Mouse (Mus musculus): ENCODE results near the gene Ulk4.

Gene Ulk4

DNA sequence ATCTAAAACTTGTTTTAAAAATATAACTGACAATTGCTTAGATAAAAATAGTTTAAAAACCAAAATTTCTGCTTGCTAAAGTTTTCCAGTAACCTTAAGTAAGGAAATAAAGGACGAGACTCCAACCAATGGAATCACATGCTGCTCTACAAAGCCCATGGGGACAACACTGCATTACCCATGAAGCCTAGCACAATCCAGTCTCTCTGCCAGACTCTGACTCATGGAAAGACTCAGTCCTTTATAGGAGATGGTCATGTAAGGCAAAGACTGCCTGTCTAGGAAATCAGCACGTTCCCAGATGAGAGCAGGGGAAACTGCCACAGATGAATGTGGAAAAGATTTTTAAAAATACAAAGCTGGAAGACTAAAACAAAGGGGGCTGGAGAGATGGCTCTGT is 23.0 kb downstream of the Ulk4 start:
- peaks cover 5% of the 10 kb centered on the region for H3K4me1 ChIP-seq (replicated peaks; ENCODE audit: low read depth, low read length)
- H3K27me3 ChIP-seq (ENCODE audit: insufficient read depth, low read length) = no peaks in the 10 kb centered on the region
- H3K4me3 ChIP-seq (replicated peaks; ENCODE audit: low read length) = no peak overlapping the region
- H3K36me3 ChIP-seq (ENCODE audit: insufficient read depth, low read length) = peaks cover 7% of the 10 kb centered on the region
- no peaks in the 10 kb centered on the region for H3K9me3 ChIP-seq (ENCODE audit: low read length)
- TF ChIP-seq CTCF (conservative IDR thresholded peaks at IDR 0.05; ENCODE audit: low read length) (no peak), POU5F1 (IDR thresholded peaks at IDR 0.05; ENCODE audit: borderline replicate concordance, low read length) (no peak), NANOG (IDR thresholded peaks at IDR 0.05; ENCODE audit: borderline replicate concordance, low read length) (no peak)

DNA sequence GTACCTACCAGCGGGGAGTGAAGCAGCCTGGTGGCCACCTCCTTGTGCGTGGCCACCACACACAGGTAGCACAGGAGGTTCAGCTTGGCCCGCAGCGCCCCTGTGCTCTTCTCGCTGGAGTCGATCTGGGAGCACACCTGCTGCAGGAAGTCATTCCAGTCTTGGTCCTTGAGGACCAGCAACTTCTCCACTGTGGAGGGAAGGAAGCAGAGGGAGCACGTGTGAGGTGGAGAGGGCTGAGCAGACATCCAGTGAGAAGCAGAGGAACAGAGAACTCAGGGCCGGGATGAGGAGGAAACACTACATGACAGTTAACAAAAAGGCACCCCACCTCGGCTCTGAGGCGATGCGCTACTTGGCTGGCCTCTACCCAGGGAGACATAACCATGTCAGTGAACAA is 26.1 kb downstream of the Ulk4 start:
- Histone ChIP-seq H3K36me3 (ENCODE audit: insufficient read depth, low read length) (peaks cover 7% of the 10 kb centered on the region; the same call in 1 of the 2 replicates), H3K4me1 (replicated peaks; ENCODE audit: low read depth, low read length) (peaks cover 8% of the 10 kb centered on the region; the same call in 1 of the 2 replicates), H3K9me3 (ENCODE audit: low read length) (no peaks in the 10 kb centered on the region), H3K4me3 (replicated peaks; ENCODE audit: low read length) (no peak overlapping the region), H3K27me3 (ENCODE audit: insufficient read depth, low read length) (no peaks in the 10 kb centered on the region)
- TF ChIP-seq CTCF (conservative IDR thresholded peaks at IDR 0.05; ENCODE audit: low read length) = no peak
- TF ChIP-seq POU5F1 (IDR thresholded peaks at IDR 0.05; ENCODE audit: borderline replicate concordance, low read length) = no peak
- TF ChIP-seq NANOG (IDR thresholded peaks at IDR 0.05; ENCODE audit: borderline replicate concordance, low read length) = no peak

- TF ChIP-seq CTCF (conservative IDR thresholded peaks at IDR 0.05; ENCODE audit: low read length) = no peak
- TF ChIP-seq POU5F1 (IDR thresholded peaks at IDR 0.05; ENCODE audit: borderline replicate concordance, low read length) = no peak
- no peak for TF ChIP-seq NANOG (IDR thresholded peaks at IDR 0.05; ENCODE audit: borderline replicate concordance, low read length)
- H3K4me1 ChIP-seq (replicated peaks; ENCODE audit: low read depth, low read length) = peaks cover 8% of the 10 kb centered on the region; the same call in 1 of the 2 replicates
- no peak overlapping the region for H3K4me3 ChIP-seq (replicated peaks; ENCODE audit: low read length)
- H3K9me3 ChIP-seq (ENCODE audit: low read length) = no peaks in the 10 kb centered on the region
- H3K36me3 ChIP-seq (ENCODE audit: insufficient read depth, low read length) = peaks cover 6% of the 10 kb centered on the region; the same call in 1 of the 2 replicates
- H3K27me3 ChIP-seq (ENCODE audit: insufficient read depth, low read length) = no peaks in the 10 kb centered on the region
Measured at GRCm38 (mm10) chr9:121249805-121250204, 27.2 kb downstream of the Ulk4 start.

DNA sequence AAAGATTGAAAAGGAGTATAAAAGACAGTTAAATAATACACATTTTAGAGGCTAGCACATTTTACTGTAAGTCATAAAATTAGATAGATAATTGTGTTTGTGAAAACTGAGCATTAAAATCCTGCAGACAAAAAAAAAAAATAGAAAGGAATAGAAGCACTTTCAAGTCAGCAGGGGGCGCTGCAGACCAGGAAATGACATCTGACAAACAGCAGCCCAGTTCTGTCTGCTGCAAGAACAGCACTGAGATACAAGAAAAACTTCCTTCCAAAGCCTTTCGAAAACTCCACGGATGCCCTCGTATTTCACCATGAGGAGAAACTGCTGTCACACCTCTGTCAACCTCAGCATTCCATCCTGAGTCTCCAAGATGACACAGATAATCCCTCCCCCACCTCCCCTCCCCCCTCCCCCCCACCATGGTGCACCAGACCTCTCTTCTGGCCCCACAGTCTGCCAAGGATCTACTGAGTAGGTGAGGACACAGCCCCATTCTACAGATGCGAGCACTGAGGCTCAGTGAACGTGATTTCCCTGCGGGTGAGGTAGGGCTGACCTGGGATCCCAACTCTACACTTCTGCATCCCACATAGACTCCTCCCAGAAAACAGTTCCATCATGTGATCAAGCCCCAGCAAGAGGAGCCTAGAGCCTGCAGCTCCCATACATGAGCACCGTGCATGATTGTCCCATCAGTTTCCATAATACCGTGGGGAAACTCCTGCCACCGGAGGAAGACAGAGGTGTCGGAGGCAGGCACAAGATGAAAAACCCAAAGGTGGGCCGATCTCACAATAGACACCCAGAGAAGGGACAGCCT is 28.8 kb downstream of the Ulk4 start:
- H3K27me3 ChIP-seq (ENCODE audit: insufficient read depth, low read length) = no peaks in the 10 kb centered on the region; the same call in 1 of the 2 replicates
- peaks cover 8% of the 10 kb centered on the region; the same call in 1 of the 2 replicates for H3K4me1 ChIP-seq (replicated peaks; ENCODE audit: low read depth, low read length)
- TF ChIP-seq POU5F1 (IDR thresholded peaks at IDR 0.05; ENCODE audit: borderline replicate concordance, low read length) (no peak), CTCF (conservative IDR thresholded peaks at IDR 0.05; ENCODE audit: low read length) (peak; percentile 64), NANOG (IDR thresholded peaks at IDR 0.05; ENCODE audit: borderline replicate concordance, low read length) (no peak)
- no peaks in the 10 kb centered on the region for H3K9me3 ChIP-seq (ENCODE audit: low read length)
- 0 out of 2 replicates have a peak, but pooled peaks cover 4% of the 10 kb centered on the region for H3K36me3 ChIP-seq (ENCODE audit: insufficient read depth, low read length)
- no peak overlapping the region for H3K4me3 ChIP-seq (replicated peaks; ENCODE audit: low read length)

DNA sequence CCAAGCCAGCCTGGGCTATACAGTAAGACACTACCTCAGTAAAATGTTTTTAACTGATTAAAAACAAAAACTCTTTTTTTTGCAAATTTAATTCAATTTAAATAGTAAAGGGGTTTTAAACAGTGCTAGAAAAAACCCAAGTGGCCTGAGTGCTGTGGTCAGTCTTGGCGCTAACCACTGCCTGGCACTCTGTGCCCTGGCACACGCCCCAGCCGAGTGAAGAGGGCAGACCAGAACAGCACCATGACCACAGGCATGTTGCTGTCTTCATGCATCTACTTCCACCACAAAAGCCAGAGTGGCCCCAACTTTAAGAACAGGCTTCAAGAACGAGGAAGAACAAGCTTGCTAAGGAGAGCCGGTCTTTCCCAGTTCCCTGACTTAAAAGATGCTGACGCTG is 29.9 kb downstream of the Ulk4 start:
- Histone ChIP-seq H3K4me3 (replicated peaks; ENCODE audit: low read length) (no peak overlapping the region), H3K9me3 (ENCODE audit: low read length) (no peaks in the 10 kb centered on the region), H3K27me3 (ENCODE audit: insufficient read depth, low read length) (no peaks in the 10 kb centered on the region; the same call in 1 of the 2 replicates), H3K4me1 (replicated peaks; ENCODE audit: low read depth, low read length) (peaks cover 8% of the 10 kb centered on the region; the same call in 1 of the 2 replicates), H3K36me3 (ENCODE audit: insufficient read depth, low read length) (0 out of 2 replicates have a peak, but pooled peaks cover under 1% of the 10 kb centered on the region)
- no peak for TF ChIP-seq POU5F1 (IDR thresholded peaks at IDR 0.05; ENCODE audit: borderline replicate concordance, low read length)

- no peak for TF ChIP-seq CTCF (conservative IDR thresholded peaks at IDR 0.05; ENCODE audit: low read length)
- no peak for TF ChIP-seq NANOG (IDR thresholded peaks at IDR 0.05; ENCODE audit: borderline replicate concordance, low read length)
- no peak for TF ChIP-seq POU5F1 (IDR thresholded peaks at IDR 0.05; ENCODE audit: borderline replicate concordance, low read length)
- no peaks in the 10 kb centered on the region for H3K36me3 ChIP-seq (ENCODE audit: insufficient read depth, low read length)
- H3K4me1 ChIP-seq (replicated peaks; ENCODE audit: low read depth, low read length) = no peaks in the 10 kb centered on the region
Measured at GRCm38 (mm10) chr9:121242331-121242730, 34.7 kb downstream of the Ulk4 start.

DNA sequence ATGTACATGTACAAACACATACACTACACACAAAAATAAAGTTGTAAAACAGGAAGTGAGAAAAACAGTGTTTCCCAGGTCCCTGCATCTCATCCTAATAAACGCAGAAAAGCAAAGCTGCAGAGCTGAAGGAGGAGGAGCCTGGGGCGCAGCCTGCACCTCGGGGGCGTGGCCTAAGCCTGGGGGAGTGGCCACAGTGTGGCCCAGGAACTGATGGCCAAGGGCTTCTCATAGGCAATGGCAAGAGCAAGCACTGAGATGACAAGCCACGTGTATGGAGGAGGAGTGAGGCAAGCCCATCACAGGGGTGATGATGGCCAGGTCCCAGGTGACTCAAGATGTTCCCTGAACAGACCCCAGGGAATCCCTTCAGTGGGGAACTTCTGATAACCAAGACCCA is 35.2 kb downstream of the Ulk4 start:
- Histone ChIP-seq H3K9me3 (ENCODE audit: low read length) (no peaks in the 10 kb centered on the region), H3K4me1 (replicated peaks; ENCODE audit: low read depth, low read length) (no peaks in the 10 kb centered on the region)
- TF ChIP-seq POU5F1 (IDR thresholded peaks at IDR 0.05; ENCODE audit: borderline replicate concordance, low read length) (no peak), NANOG (IDR thresholded peaks at IDR 0.05; ENCODE audit: borderline replicate concordance, low read length) (no peak), CTCF (conservative IDR thresholded peaks at IDR 0.05; ENCODE audit: low read length) (no peak)

More at GRCm38 (mm10) chr9:121242331-121242730, 34.7 kb downstream of the Ulk4 start:
- peaks cover 10% of the 10 kb centered on the region for H3K27me3 ChIP-seq (ENCODE audit: insufficient read depth, low read length)
- H3K9me3 ChIP-seq (ENCODE audit: low read length) = no peaks in the 10 kb centered on the region
- H3K4me3 ChIP-seq (replicated peaks; ENCODE audit: low read length) = no peak overlapping the region

DNA sequence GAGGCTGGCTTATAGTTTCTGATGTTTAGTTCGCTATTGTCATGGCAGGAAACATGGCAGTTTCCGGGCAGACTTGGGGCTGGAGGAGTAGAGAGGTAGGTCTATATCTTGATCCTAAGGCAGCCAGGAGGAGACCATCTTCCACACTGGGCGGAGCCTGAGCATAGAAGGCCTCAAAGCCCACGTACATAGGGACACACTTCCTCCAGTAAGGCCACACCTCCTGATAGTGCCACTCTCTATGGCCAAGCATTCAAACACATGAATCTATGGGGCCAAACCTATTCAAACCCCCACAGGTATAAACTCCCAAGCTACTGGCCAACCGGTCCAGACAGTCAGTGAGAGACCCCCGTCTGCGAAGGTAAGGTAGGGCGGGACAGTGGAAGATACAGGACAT is 35.6 kb downstream of the Ulk4 start:
- Histone ChIP-seq H3K4me1 (replicated peaks; ENCODE audit: low read depth, low read length) (no peaks in the 10 kb centered on the region), H3K36me3 (ENCODE audit: insufficient read depth, low read length) (no peaks in the 10 kb centered on the region), H3K4me3 (replicated peaks; ENCODE audit: low read length) (no peak overlapping the region), H3K27me3 (ENCODE audit: insufficient read depth, low read length) (peaks cover 10% of the 10 kb centered on the region), H3K9me3 (ENCODE audit: low read length) (no peaks in the 10 kb centered on the region)
- no peak for TF ChIP-seq NANOG (IDR thresholded peaks at IDR 0.05; ENCODE audit: borderline replicate concordance, low read length)
- TF ChIP-seq POU5F1 (IDR thresholded peaks at IDR 0.05; ENCODE audit: borderline replicate concordance, low read length) = no peak
- TF ChIP-seq CTCF (conservative IDR thresholded peaks at IDR 0.05; ENCODE audit: low read length) = no peak

More for the DNA sequence above, 35.2 kb downstream of the Ulk4 start:
- peaks cover 10% of the 10 kb centered on the region for H3K27me3 ChIP-seq (ENCODE audit: insufficient read depth, low read length)
- H3K4me3 ChIP-seq (replicated peaks; ENCODE audit: low read length) = no peak overlapping the region
- no peaks in the 10 kb centered on the region for H3K36me3 ChIP-seq (ENCODE audit: insufficient read depth, low read length)

Data from E14TG2a.4 (cell line).